Mouse (Mus musculus) kidney, postnatal 4 days (tissue): Measurements from ENCODE around the gene Gm48551.

Source experiments
- DNase-seq, 2 experiments: peaks; one replicate each; pipeline ENCODE4 v3.0.0; 2021; ENCODE audit warnings: mixed read lengths in 2 of 2

The Gm48551 gene

DNA sequence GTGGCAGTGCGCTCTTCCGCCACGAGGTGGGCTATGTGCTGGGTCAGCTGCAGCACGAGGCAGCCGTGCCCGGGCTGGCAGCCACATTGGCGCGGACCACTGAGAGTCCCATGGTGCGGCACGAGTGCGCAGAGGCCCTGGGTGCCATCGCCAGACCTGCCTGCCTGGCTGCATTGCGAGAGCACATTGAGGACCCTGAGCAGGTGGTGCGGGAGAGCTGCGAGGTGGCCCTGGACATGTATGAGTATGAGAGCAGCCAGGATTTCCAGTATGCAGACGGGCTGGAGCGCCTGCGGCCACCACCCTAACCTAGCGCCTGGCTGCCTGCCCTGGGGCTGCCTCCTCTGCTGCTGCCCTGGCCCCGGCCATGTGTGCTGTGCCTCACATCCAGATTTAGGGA lies 3.5 kb downstream of the Gm48551 start:
- no peak for DNase-seq

DNA sequence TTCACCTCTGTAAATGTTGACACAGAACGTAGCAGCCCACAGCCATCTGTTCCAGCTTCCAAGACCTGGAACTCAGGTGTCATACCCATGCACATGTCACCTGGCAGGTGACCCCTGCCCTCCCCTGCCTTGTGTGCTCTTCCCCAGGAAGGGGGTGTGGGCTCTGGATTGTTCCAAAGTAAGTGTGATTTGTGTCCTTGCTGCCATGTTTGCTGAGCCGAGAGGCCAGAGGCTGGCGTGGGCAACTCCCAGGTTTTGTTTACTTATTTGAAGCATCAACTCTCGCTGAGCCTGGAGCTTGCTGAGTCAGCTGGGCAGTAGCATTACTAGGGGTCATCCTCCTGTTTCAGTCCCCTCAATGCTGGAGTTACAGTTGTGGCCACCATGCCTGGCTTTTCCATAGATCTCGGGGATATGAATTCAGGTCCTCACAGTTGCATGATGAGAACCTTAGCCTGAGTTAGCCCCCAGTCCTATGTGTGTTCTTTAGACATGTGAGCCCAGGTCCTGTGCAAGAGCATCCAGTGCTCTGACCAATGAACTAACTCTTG lies 4.3 kb downstream of the Gm48551 start, which contains the start of gene Gm48552:
Gene Gm48552, plus strand, starts transcription at position 501 of the 551 bp plus-strand sequence.
- DNase-seq = no peak

GRCm38 (mm10) chr10:81389373-81389772 lies 5.1 kb downstream of the Gm48551 start:
- peak in 1 of 2 experiments; percentile 66 for DNase-seq

- peak; percentile 86 to 89 for DNase-seq
Observed at GRCm38 (mm10) chr10:81389801-81390677, 5.8 kb downstream of the Gm48551 start.

DNA sequence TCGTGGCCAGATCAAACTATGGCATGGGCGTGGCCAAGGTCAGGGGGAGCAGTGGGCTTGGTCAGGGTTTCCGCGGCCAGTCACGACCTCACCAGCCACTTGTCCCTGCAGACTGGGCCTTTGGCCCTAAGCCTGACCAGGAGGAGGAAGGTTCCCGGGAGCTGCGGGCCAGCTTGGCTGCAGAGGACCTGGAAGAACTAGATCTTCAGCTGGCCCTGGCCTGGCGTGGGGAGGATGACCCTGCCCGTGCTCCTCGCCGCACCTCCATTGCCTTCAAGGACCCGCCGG lies 6.4 kb downstream of the Gm48551 start:
- no peak for DNase-seq

DNA sequence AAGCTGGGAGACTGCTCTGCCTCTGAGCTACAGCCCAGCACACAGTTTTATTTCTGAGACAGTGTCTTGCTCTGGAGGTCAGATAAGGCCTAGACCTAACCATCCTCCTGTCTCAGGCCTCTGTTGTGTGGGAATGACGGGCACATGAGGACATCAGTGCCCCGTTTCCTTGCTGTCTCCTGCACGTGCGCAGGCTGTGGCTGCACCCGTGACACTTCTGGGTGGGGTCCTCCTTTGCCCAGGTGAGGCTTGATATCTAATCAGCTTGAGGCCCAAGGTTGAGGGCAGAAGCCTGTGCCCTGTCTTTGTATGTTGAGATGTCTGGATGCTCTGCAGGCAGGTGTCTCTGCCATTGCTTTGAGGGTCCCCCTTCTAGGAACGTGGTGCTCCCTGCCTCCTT lies 8.0 kb downstream of the Gm48551 start:
- no peak for DNase-seq

DNA sequence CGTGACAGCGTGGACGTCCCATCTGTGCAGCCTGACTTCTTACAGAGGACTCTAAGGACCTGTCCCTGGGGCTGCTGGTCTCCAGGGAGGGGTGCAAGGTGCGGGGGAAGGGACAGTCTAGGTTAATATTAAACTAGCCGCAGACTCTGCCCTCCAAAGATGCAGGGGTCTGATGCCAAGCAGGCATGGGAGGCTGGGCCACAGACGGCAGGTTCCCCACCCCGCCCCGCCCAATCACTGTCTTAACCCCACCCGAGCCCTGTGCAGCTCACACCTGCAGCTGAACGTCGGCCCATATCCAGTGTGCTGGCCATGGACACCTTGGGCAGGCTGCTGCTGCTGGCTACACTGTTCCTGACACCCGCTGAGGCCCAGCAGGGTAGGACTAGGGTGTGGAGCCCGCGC lies 8.5 kb downstream of the Gm48551 start, which contains the start of gene Smim24:
Gene Smim24, plus strand, starts transcription at position 271 of the 405 bp plus-strand sequence.
- peak in 1 of 2 experiments; percentile 71 for DNase-seq

DNA sequence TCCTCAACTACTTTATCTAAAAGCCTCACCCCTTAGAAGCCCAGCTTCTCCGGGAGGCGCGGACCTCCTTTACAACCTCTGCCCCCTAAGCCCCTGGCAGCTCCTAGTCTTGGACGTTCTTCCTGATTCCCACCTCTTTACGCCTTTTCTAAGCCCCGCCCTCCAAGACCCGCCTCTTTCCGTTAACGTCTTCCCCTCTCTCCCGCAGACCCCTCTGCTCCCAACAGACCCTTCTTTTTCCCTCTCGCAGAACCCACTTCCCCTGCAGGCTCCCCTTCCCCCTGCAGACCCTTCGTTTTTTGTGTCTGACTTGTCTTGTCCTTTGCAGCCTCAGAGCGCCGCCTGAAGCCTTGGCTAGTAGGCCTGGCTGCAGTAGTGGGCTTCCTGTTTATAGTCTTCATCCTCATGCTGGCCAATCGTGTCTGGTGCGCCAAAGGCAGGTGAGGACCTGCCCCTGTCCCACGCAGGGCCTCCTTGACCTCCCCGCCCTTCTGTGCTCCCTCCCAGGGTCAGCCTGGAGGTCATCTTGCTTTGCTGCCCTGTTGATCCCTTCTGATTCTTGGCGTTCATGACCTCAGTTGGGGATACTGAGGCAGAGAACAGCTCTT lies 9.3 kb downstream of the Gm48551 start:
- DNase-seq = peak; percentile 63 to 73

DNA sequence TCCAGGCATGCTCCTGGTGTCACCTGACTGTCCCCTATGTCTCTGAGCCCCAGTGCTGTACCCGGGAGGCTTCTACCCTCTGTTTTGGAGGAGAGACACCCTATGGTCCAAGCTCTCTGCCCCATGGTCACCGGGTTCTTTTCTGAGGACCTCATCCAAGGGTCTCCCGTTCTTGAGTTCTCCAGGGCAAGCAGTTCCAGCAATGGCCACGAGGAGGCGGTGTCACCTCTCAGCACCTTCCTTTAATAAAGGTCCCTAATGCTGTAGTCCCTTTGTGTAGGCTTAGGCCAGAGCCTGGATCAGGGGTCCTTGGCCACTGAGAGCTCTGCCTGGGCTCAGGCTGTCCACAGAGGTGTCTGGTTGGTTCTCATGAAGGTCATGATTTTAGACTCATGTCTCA lies 10.9 kb downstream of the Gm48551 start:
- peak; percentile 91 for DNase-seq

DNA sequence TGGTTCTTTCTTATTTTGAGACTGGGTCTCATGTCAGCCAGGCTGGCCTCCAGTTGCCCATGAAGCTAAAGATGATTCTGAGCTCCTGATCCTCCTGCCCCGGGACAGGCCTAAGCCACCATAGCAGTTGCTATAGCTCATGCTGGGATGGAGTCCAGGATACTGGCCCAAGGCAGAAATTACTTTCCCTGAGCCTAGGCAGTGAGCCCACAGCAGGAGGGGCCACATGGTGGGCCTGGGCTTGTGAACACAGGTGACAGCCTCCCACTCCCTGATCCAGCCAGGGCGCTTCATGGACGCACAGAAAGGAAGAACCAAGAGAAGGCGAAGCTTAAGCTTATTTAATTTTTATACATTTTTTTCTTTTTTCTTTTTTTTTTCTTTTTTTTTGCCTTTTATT lies 11.6 kb downstream of the Gm48551 start:
- no peak for DNase-seq

- DNase-seq = no peak
Observed at GRCm38 (mm10) chr10:81396749-81397148, 12.5 kb downstream of the Gm48551 start.

GRCm38 (mm10) chr10:81399296-81399695 lies 15.0 kb downstream of the Gm48551 start:
- DNase-seq = no peak

DNA sequence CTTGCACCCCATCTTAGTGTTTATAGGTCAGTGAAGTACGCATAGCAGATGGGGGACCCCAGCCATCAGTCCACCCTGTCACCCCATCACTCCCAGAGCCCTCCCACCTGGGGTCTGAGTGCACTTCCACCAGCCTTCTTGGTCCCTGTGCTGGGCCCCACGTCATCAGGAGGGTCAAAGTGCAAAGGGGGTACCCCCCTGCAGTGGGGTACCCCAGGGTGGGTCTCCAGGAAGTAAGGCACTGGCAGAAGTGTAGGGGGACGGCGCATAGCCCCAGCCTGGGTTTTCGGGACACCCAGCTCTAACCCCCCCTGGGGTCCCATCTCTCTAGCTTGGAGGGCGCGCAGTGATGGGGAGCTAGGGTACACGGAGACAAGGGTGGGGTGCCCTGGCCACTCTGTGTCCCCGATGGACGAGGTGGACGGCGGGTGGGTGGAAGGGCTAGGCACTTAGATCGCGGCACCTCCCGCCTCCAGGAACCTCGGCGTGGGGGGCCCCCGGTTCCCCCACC lies 15.6 kb downstream of the Gm48551 start:
- DNase-seq = no peak

DNA sequence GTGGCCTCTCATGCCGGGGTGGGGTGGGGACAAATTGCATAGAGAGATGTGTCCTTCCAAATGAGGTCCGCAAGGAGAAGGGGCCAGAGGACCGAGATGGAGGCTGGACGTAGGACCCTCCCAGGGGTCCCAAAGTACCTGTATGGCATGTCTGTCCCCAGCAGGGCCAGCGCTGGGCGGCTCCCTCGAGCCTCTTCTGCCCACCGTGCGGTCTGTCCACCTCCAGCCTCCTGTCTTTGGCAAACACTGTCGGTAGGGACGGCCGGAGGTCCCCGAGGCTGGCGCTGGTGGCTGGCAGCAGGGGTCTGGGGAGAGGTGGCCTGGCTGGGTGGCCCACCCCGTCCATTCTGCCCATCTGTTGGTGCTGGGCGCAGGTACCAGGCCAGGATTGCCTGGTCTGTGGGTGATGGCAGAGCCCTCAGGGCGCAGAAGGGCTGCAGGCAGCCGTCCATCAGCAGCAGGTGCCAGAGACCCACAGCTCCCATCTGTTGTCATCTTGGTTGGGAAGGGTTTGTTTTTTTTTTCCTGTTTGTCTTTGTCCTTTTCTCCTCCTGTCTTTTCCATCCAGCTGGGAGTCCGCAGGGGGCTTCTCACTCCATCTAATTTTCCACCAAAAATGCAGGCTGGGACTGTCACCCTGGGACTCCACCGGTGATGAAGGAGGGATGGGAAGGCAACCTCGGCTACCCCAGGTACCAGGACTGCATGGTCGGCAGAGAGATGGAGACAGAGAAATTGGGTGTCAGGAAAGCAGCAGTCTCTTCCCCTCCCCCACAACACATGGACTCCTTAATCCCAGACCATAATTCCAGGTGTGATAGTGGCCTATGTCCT lies 16.3 kb downstream of the Gm48551 start:
- DNase-seq = no peak

- DNase-seq = no peak
Observed at GRCm38 (mm10) chr10:81401205-81401520, 16.9 kb downstream of the Gm48551 start.

DNA sequence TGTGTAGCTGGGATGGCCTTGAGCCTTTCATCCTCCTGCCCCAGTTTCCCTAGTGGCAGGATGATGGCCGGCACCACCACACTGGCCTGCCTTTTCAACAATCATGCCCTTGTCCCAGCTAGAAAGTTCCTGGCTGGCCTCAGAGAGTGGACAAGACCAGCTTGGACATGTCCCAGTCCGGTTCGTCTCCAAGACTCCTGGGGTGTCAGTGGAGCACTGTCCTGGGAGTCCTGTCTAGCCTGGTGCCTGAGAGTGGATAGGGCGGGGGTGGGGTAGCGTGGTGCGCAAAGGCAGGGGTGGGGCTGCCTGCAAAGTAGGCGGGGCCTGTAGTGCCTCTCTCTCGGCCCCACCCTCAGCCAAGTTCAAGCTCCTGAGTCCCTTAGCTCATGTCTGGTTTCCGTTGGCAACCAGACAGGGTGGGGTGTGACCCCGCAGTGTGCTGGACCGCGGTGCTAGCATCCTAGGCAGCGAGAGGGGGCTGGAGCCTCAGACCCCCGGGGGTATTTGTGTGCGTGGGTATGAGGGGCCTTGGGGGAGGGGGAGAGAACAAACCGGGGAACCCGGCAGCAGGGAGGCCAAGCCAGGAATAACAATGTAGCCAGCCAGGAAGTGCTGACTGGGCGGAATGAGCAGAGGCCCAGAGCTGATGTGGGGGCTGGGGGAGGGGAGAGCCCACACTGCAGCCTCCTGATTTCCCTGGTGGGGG lies 17.4 kb downstream of the Gm48551 start:
- peak; percentile 84 to 91 for DNase-seq

DNA sequence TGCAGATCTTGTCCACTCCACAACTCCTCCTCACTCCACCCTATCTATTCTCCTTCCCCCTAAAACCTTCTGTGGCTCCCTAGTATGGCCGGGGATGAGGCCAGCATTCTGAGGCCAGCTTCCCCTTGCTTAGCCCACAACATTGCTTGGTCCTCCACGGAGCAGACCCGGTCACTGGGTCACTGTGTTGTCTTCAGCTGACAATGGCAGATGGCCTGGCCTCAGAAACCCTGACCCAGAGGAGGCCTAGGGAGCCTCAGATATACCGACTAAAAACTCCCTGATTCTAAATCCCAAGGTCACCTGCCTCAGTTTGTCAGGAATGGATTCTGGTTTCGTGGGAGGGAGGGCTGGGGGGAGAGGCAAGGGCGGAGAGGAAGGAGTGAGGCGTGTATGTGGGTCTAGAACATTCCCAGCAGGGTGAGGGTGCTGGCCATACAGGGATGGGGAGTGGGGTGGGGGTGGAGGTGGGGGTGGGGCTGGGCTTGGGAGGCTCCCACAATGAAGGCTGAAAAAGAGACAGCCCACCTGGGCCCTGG lies 18.0 kb downstream of the Gm48551 start:
- no peak for DNase-seq

GRCm38 (mm10) chr10:81403511-81403910 lies 19.2 kb downstream of the Gm48551 start:
- no peak for DNase-seq

DNA sequence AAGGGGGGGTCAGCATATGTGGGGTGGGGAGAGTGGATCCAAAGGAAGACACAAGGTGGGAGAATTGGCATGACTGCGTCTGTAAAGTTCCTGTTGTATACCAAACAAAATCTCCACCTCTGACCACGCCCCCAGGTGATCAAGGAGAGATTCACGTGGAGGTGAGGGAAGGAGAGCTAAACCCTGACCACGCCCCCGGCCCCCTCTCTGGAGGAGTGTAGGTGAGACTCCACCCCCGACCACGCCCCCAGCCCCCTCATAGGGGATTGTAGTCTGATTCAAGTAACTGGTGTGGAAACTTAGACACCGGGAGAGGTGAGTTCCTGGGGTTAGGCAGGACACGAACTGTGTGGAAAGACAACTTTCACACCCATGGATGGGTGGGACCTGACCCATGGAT lies 19.8 kb downstream of the Gm48551 start:
- DNase-seq = peak in 1 of 2 experiments; percentile 43

DNA sequence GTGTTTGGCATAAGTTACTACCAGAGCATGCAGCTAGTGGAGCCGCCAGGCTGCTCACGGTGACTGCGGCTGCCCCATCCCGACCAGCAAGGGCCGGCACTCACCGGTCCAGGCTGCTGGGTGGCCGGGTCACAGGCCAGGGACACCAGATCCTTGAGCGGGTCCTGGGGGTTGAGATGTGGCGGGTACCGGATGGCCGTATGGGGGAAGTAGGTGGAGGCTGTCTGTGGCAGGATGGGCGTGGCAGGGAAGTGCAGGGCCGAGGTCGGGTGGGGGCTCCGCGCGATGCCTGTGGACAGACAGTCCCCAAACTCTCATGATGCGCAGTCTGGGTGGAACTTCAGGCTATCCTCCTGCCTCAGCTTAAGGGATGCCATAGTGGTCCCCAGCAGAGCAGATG lies 20.5 kb downstream of the Gm48551 start:
- DNase-seq = peak in 1 of 2 experiments; percentile 62

DNA sequence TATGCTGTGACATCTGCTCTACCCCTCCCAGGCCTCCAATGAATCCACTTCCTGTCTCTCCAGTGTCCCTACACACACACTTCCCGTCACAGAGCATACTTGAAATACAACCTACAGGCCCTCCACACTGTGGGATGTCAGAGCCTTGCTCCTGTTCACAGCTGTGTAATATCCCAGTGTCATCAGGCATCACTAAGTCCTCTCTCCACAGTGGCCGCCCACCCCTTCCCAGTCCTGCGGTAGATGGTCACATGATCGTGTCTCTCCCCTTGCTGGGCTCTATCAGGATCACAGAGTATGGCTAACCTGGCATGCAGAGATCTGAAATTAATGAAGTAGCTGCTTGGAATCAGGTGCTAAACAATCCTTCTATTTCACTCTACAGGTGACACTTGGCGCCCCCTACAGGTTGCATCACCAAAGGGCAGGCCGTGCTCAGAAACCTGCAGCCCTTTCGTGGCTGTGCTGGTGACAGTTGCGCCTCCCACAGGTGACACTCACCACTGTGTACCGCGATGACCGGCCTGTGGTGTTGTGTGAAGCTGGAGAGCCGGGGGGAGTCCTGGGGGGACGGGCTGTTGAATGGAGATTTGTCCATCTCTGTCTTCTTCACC lies 21.4 kb downstream of the Gm48551 start:
- peak; percentile 77 to 82 for DNase-seq
